Mouse (Mus musculus) layer of hippocampus, adult 2 months (tissue): ENCODE data around the gene Ifngr1. TPM values are rescaled to one million over a fixed set of nuclear protein-coding genes. Genes with fewer than 3 reads are reported as not detected.
A peak's percentile ranks its signal among the peaks of the same experiment; 100 is the strongest.
"Not testable (repeated sequence)": the region's sequence is repeated elsewhere in the genome, so short reads cannot be mapped to it uniquely, and the experiment has no call there.

Experiments used
- DNase-seq, 2 experiments: peaks; one replicate each; pipeline ENCODE4 v3.0.0; 2022; ENCODE audit warnings: low spot score in 2 of 2
- H3K27ac ChIP-seq: fragments of 200-600 bp; 2 replicates; pipeline ENCODE4 v1.8.1; 2022
- H3K4me3 ChIP-seq: fragments of 200-600 bp; 2 replicates; pipeline ENCODE4 v1.8.1; 2022; ENCODE audit warnings: mild to moderate bottlenecking
- CTCF ChIP-seq: fragments of 200-600 bp; conservative IDR thresholded peaks from 2 replicates; pipeline ENCODE4 v1.8.1; 2022; ENCODE audit warnings: antibody characterized with exemption, mild to moderate bottlenecking, moderate library complexity
- total RNA-seq, 2 experiments: library from RNA; stranded (reverse); gene quantifications; 2 replicates each; pipeline ENCODE4 v1.2.3; 2021

Gene Ifngr1
- total RNA-seq, 2 experiments from 2014 or later: 17.9 to 21.6 TPM

DNA sequence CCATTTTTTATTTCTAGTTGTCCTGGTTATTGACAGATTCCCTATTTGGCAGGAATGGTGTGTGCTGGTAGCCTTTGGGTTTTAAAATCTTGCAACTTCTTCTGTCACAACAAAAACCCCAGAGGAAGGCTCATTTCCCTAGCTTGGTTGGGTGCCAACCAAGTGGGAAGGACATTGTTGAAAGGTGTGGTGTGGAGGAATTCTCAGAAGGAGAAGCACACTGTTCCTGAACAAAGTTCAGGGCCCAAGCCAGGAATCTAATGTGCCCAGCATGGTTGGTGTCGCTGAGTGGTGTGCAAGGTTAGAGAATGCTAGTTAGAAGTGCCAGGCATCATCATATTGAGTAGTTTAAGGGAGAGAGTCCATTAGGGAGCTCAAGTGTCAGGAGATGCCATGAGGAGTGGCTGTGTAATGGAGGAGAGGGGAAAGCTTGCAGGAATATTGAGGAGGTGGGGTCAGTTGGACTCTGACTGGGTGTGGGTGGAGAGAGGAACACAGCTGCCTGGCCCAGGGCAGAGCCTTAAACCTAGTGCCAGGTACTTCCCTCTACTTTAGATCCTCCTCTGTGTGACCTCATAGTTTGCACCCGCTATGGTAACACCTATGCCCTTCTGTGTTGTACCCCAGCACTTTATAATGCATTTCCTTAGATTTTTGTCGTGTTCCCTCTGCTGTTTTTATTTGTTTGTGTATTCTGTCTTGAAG lies 2.6 kb downstream of the Ifngr1 start:
- no peak overlapping the region for H3K27ac ChIP-seq
- no peak for TF ChIP-seq CTCF
- no peak for DNase-seq
- no peak overlapping the region for H3K4me3 ChIP-seq

DNA sequence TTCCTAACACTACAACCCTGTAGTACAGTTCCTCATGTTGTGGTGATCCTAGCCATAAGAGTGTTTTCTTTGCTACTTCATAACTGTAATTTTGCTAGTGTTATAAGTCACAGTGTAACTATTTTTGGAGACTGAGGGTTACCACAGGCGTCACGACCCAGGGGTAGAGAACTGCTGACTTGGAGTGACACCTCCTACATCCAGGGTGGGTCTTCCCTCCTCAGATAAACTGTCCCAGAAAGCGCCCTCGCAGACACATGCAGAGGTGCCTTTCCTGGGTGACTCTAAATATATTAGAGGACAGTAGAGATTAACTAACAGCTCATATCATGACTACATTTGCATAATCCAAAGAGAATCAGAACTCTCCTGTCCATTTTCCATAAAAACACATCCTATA lies 5.1 kb downstream of the Ifngr1 start:
- DNase-seq: no peak
- TF ChIP-seq CTCF: no peak
- Histone ChIP-seq H3K27ac (no peak overlapping the region), H3K4me3 (no peak overlapping the region)

DNA sequence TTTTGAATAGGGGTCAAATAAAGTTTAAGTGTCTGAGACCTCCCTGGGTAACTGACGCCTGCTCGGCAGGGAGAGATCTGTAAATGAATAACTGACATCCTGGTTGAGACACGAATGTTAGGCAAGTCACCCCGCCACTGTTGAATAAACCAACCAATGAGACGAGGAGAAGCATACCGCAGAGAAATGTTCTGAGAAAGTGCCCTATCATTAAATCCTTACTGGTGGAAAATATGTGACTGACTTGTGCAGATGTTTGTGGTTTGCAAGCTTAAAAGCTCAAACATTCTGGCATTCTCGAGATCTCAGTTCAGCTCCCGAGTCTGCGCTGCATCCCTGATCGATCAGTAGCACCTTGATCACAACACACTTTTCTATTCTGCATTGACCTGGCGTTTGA lies 6.3 kb downstream of the Ifngr1 start:
- Histone ChIP-seq H3K27ac (no peak overlapping the region), H3K4me3 (no peak overlapping the region)
- TF ChIP-seq CTCF: no peak
- DNase-seq: no peak

DNA sequence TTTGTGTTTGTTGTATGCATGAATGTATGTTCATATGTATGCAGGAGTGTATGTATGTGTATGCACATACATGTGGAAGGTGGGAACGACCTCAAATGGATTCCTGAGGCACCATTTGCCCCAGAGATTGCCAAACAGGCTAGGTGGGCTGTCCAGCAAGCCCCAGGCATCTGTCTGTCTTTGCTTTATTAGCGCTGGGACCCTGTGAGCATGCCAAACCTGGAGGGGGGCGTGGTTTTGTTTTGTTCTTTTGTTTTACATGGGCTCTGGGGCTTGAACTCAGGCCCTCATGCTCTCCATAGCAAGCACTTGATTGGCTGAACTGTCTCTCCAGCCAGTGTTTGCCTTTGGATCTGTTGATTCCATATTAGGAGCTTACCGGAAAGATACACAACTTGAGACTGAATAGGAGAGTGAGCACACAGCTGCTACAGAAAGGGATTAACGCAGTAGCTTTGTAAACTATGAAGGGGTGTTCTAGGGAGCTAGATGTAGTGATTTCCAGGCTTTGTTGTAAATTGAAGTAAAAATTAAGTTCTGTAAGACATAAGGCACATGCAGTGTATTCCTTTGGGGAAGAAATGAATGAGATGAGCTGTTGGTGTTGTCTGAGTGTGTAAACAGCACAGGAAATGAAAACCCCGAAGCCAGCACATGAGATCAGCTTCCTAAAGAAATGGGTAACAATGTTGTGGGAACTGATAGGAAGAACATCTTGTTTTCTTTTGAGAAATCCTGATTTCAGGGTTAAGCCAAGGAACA lies 7.8 kb downstream of the Ifngr1 start:
- no peak for DNase-seq
- TF ChIP-seq CTCF: no peak
- no peak overlapping the region for H3K4me3 ChIP-seq
- no peak overlapping the region for H3K27ac ChIP-seq

DNA sequence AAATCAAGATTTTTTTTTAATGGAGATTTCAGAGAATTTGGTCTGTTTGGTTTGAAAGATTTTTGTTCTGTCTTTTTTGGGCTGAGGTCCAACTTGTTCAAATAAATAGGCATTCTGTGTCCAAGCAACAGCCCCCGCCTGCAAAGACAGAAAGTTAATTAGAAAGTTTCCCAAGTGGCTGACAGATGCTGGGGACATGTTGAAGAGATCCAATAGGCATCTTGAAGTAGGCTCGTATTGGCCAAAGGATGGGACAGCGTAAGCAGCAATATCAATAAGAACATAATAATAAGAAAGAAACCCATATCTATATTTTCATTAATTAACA lies 8.3 kb downstream of the Ifngr1 start:
- Histone ChIP-seq H3K27ac (no peak overlapping the region), H3K4me3 (no peak overlapping the region)
- no peak for DNase-seq
- TF ChIP-seq CTCF: no peak

DNA sequence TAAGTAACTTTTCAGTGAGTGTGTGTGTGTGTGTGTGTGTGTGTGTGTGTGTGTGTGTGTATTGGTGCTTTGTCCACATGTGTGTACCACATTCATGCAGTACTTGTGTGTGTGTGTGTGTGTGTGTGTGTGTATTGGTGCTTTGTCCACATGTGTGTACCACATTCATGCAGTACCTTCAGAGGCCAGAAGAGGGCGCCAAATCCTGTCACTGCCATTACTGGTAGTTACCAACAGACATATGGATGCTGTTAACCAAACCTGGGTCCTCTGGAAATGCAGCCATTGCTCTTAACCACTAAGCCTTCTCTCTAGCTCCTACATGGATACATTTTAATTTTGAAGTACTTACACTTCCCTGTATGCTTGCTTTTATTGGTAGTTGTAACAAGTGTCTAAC lies 9.8 kb downstream of the Ifngr1 start:
- DNase-seq, H3K4me3 ChIP-seq, H3K27ac ChIP-seq: not testable (repeated sequence)
- TF ChIP-seq CTCF: peak; percentile 65

DNA sequence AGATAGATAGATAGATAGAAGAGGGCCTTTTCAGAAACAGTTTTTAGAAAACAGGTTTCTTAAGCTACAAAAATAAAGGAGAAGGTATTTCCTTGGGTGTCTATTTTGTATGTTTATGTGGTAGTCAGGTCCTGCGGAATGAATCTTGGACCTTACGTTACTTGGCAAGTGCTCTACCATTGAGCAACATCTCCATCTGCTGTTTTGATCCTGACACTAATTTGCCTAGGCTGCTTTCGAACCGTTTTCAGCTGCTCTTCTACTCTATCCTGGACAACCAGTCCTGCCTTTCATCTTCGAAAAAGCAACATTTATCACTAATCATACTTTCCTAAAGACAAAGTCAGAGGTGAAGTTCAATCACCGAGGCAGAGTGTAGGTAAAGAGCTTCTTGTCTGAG lies 11.5 kb downstream of the Ifngr1 start:
- TF ChIP-seq CTCF: no peak
- no peak for DNase-seq
- H3K4me3 ChIP-seq: no peak overlapping the region
- H3K27ac ChIP-seq: no peak overlapping the region

DNA sequence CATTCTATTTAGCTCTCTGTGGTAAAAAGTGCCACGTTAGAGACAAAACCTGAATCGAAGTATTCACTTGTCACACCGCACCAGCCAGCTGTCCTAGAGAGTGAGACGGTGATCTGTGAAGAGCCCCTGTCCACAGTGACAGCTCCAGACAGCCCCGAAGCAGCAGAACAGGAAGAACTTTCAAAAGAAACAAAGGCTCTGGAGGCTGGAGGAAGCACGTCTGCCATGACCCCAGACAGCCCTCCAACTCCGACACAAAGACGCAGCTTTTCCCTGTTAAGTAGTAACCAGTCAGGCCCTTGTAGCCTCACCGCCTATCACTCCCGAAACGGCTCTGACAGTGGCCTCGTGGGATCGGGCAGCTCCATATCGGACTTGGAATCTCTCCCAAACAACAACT lies 17.4 kb downstream of the Ifngr1 start:
- no peak for TF ChIP-seq CTCF
- DNase-seq: no peak
- Histone ChIP-seq H3K27ac (no peak overlapping the region), H3K4me3 (no peak overlapping the region)

DNA sequence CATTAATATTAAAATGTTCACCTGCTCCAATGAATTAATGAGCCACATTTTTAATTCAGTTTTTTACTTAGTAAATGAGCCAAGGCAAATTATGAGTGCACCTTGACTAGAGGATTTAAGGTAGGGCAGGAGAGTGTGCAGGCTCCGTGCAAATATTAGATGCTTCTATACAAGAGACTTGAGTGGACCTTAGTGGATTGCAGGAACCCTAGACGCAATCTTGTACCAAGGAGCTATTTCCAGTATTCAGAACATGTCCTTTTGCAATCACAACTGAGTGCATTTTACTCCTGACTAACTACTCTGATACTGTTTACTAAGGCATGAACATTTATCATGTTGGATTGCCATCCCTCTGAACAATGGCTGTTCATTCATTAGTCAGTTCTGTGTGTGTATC lies 19.9 kb downstream of the Ifngr1 start:
- no peak overlapping the region for H3K27ac ChIP-seq
- H3K4me3 ChIP-seq: no peak overlapping the region
- DNase-seq: no peak
- no peak for TF ChIP-seq CTCF

DNA sequence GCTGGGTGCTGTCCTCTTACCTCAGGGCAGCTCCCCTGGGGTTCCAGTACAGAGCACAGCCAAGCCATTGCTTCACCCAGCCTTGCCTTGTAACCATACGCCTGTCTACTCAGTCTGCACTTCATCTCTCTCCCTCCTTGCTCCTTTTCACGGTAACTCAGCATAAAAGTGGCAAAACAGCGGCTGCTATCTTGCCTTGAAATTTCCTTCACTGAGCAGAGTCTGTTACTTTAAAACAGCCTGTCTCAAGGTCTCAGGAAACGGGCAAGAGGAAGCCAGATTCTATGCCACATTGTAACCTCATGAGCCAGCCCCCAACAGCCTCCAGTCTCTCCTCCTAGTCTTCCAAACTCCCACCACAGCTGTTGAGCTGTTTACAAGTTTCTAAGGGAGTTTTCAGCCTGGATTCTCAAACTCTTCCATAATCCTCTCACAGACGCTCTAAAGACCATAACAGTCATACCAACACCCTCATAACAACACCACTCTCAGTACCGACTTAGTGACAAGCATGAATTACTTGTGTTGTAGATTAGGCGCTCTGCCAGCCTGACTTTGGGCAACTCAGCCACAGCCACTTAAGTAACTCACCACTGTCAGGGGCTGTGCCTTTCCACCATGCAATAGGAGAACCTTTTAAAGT lies 21.5 kb downstream of the Ifngr1 start:
- TF ChIP-seq CTCF: no peak
- DNase-seq: no peak
- H3K4me3 ChIP-seq: no peak overlapping the region

DNA sequence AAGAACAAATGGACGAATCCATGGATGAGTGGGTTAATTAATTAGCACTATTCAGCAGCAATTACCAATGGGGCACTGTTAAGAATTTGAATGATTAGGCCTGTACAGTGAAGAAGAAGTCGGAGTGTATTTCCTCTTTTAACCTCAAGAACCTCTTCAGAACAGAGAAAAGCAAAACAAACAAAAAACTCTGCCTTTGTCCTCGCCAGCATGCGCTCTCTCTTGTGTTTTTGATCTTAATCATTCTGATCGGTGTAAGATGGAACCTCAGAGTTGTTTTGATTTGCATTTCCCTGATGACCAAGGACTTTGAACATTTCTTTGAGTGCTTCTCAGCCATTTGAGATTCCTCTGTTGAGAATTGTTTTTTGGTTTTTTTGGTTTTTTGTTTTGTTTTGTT lies 28.0 kb downstream of the Ifngr1 start:
- no peak for TF ChIP-seq CTCF
- DNase-seq: no peak
- Histone ChIP-seq H3K27ac (no peak overlapping the region), H3K4me3 (no peak overlapping the region)

More for the DNA sequence above, 21.5 kb downstream of the Ifngr1 start:
- H3K27ac ChIP-seq: no peak overlapping the region

DNA sequence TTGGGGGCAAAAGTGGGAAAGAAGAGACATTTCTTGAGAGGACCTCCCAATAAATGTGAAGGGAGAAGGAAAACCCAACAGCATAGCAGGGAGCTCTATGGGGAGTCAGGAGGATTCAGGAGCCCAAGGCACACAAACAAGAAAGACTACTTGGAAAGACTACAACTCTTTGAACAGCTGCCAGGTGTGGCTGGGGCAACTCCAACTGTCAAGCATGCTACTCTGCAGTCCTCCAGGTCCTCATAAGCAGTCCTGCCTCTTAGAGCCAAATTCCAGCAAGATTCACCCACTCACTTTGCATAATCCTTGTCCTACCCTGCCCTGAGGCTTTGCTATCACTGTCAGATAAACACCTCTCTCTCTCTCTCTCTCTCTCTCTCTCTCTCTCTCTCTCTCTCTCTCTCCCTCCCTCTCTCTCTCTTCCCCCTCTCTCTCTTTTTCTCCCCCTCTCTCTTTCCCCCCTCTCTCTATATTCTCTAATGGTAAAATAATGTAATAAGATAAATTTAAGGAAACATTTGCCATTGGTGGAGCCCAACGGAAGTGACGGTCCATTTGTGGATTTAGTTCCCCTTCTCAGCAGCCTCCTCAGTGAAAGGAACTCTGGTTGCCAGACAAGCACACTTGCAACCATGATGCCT lies 29.8 kb downstream of the Ifngr1 start, which contains the start of gene Il22ra2:
Il22ra2 (plus strand) TSS at position 591 of the 641 bp plus-strand sequence.
- Histone ChIP-seq H3K27ac (no peak within 1 kb of the TSS), H3K4me3 (no peak within 1 kb of the TSS)
- no peak for TF ChIP-seq CTCF
- DNase-seq: no peak

DNA sequence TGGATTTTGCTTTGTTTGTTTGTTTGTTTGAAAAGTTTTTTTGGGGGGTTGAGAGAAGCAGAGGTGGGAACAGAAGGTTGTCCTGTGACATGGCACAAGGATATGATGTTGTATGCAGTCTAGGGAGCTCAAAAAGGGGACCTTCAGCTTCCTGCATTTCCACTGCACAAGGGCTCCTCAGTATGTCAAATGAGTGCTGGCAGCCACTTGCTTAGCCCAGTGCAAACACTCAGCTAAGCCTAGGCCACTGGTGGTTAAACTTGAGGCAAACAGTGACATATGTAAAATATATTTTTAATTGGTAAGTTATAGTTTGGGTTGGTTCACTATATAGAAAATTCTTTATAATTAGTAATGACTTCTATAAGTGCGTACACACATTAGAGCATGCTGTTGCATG lies 32.9 kb downstream of the Ifngr1 start:
- H3K27ac ChIP-seq: no peak overlapping the region
- TF ChIP-seq CTCF: no peak
- DNase-seq: no peak
- H3K4me3 ChIP-seq: no peak overlapping the region
